Mouse (Mus musculus): Measurements from ENCODE around the gene Frmpd2. TPM values are rescaled to one million over a fixed set of nuclear protein-coding genes. Genes with fewer than 3 reads are reported as not detected.
"Not testable (repeated sequence)": the region's sequence is repeated elsewhere in the genome, so short reads cannot be mapped to it uniquely, and the experiment has no call there.

The Frmpd2 gene
- 0.09 TPM in 1 of 2 replicates, not detected in the other for polyA plus RNA-seq (2016; fragmentation: Nextera tagmentation; extraction: Ambion mirVana)

DNA sequence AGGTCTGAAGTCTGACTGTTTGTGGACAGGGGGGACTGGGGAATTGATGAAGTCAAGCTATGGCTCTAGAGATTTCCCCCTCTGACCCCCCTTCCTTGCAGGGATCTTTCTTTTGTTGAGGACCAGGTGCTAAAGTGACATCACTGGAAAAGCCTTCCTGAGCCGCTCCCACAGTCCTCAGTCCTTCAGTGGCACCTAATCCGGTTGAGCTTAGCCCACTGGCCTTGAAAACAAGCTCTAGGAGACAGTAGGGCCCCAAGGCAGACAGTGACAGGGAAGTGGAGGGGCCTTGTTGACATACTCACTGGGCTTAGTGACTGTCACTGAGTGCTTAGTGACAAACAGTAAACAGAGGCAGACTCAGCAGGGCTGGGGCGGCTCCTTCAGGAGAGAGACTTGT is at the start of gene Frmpd2:
Gene Frmpd2, plus strand, starts transcription at position 366 of the 400 bp plus-strand sequence.
- H3K27ac ChIP-seq (replicated peaks) = no peak within 1 kb of the TSS; the same call in 1 of the 2 replicates
- no peaks in the 10 kb centered on the region for H3K9me3 ChIP-seq
- no peak for DNase-seq (ENCODE audit: low spot score)
- no peaks in the 10 kb centered on the region for H3K27me3 ChIP-seq (replicated peaks; ENCODE audit: low read depth, poor library complexity, severe bottlenecking)
- H3K4me1 ChIP-seq = peaks cover 31% of the 10 kb centered on the region
- WGBS = 25% methylated on average over 3 of the region's 3 CpGs
- H3K36me3 ChIP-seq (replicated peaks) = no peaks in the 10 kb centered on the region
- H3K4me3 ChIP-seq = no peak within 1 kb of the TSS

DNA sequence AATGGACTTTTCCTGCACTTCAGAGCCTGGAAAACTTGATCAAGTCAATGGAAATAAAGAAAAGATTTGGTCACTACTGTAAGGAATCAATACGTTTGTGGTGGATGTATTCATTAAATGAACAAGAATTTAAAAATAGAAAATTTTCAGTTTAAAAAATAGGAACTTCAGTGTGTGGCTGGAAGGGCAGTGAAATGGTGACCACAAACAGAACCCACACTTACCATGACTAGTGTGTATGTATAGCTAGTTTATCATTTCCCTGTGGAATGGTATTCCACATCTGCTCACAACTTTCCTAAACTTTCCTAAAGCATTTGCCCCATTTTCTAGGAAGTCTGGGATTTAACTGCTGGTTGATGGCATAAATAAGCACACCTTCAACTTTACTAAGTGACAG is 48.5 kb upstream of the Frmpd2 start:
- 85% methylated on average over 1 of the region's 1 CpGs for WGBS
- Histone ChIP-seq H3K4me1 (peaks cover 4% of the 10 kb centered on the region), H3K36me3 (replicated peaks) (peaks cover 6% of the 10 kb centered on the region), H3K27ac (replicated peaks) (no peak overlapping the region), H3K4me3 (no peak overlapping the region), H3K27me3 (replicated peaks; ENCODE audit: low read depth, poor library complexity, severe bottlenecking) (no peaks in the 10 kb centered on the region), H3K9me3 (no peaks in the 10 kb centered on the region)
- no peak for DNase-seq (ENCODE audit: low spot score)

DNA sequence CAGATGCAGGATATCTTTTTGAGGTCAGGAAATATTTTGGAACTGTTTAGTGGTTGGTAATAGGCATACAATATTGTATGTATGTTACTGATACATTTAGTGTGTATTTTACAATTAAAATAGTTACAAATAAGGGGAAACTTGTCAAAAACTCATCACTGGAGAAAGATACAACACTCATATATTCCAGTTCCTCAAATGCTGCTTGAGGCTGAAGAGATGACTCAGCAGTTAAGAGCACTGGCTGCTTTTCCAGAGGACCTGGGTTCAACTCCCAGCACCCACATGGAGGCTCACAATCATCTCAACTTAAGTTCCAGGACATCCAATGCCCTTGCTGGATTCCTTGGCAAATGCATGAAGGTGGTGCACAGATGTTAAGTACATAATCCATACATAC is 47.4 kb upstream of the Frmpd2 start:
- Histone ChIP-seq H3K4me3 (no peak overlapping the region), H3K9me3 (no peaks in the 10 kb centered on the region), H3K4me1 (peaks cover 4% of the 10 kb centered on the region), H3K27me3 (replicated peaks; ENCODE audit: low read depth, poor library complexity, severe bottlenecking) (no peaks in the 10 kb centered on the region), H3K36me3 (replicated peaks) (peaks cover 6% of the 10 kb centered on the region), H3K27ac (replicated peaks) (no peak overlapping the region)
- no peak for DNase-seq (ENCODE audit: low spot score)

DNA sequence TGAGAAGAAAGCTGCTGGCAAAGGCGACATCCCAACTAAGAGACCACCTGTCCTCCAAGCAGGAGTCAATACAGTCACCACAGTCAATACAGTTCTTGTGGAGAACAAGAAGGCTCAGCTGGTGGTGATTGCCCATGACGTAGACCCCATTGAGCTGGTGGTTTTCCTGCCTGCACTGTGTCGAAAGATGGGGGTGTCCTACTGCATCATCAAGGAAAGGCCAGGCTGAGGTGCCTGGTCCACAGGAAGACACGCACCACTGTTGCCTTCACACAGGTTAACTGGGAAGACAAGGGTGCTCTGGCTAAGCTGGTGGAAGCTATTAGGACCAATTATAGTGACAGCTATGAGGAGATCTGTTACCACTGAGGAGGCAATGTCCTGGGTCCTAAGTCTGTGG is 39.0 kb upstream of the Frmpd2 start:
- DNase-seq (ENCODE audit: low spot score); H3K27ac ChIP-seq (replicated peaks); H3K4me3 ChIP-seq; H3K4me1 ChIP-seq; H3K27me3 ChIP-seq (replicated peaks; ENCODE audit: low read depth, poor library complexity, severe bottlenecking): not testable (repeated sequence)
- WGBS = 88% methylated on average over 4 of the region's 4 CpGs
- Histone ChIP-seq H3K36me3 (replicated peaks) (peaks cover 27% of the 10 kb centered on the region), H3K9me3 (peaks cover 10% of the 10 kb centered on the region; the same call in 1 of the 2 replicates)

DNA sequence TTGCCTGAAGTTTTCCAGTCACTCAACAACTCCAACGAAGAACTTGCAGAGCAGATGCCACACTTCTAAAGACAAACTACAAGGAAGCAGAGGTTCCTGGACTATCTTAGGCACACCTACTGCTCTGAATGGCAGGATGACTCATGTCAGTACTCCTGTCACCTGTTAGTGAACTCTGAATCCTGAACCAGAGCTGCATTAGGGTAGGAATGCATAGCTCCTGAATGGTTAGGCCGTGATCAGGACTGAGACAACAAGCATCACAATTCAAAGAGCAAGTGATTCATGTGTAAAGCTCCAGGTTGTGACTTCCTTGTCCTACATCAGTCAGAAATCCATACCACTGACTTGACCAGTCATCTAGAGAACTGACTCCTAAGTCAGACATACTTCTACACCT is 27.7 kb upstream of the Frmpd2 start:
- DNase-seq (ENCODE audit: low spot score) = no peak
- H3K9me3 ChIP-seq = no peaks in the 10 kb centered on the region
- peaks cover 15% of the 10 kb centered on the region for H3K4me1 ChIP-seq
- H3K27ac ChIP-seq (replicated peaks) = no peak overlapping the region
- H3K4me3 ChIP-seq = no peak overlapping the region
- H3K36me3 ChIP-seq (replicated peaks) = peaks cover 5% of the 10 kb centered on the region; the same call in 1 of the 2 replicates
- H3K27me3 ChIP-seq (replicated peaks; ENCODE audit: low read depth, poor library complexity, severe bottlenecking) = peaks cover 9% of the 10 kb centered on the region
- 92% methylated on average over 2 of the region's 2 CpGs for WGBS

DNA sequence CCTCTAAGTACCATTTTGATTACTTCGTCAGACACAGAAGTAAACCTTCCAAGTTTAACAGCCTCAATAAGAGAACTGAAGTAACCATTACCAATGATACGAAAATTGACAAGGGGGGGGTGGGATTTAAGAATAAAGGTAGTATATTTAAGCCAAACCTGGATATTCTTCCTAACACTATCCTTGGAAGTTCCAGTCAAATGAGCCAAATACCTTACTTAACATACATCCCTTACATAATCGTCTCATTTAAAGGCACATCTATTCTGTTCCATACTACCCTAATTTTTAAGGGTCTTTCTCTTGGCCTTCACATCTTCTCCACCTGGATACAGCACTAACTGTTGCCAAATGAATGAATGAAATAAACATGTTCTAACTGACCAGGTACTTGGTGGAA is 25.5 kb upstream of the Frmpd2 start:
- peaks cover 26% of the 10 kb centered on the region for H3K27me3 ChIP-seq (replicated peaks; ENCODE audit: low read depth, poor library complexity, severe bottlenecking)
- no peaks in the 10 kb centered on the region for H3K36me3 ChIP-seq (replicated peaks)
- WGBS = 48% methylated on average over 3 of the region's 3 CpGs
- peak overlapping the region; percentile 98 for H3K27ac ChIP-seq (replicated peaks)
- no peak for DNase-seq (ENCODE audit: low spot score)
- H3K4me1 ChIP-seq = peaks cover 15% of the 10 kb centered on the region
- H3K4me3 ChIP-seq = peak overlapping the region; percentile 88
- no peaks in the 10 kb centered on the region for H3K9me3 ChIP-seq

DNA sequence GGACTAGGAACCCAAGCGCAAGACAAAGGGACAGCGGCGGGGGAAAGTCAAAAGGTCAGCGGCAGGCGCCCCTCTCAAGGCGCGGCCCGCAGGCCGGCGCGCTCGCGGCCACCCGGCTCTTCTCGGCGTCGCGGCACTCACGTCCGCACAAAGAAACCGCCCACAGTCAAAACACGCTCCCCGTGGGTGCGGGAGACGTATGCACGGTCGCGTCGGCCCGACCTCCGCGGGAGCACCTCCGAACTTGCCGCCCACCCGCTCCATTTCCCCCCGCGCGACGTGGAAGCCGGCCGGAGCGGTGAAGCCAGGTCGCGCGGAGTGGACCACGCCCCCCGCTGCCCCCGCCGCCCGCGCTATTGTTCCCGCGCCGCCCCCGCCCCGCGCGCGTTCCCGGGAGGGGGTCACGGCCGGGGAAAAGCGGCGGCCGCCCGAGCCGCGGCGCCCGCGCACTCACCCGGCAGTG is 24.9 kb upstream of the Frmpd2 start:
- peak; percentile 63 for DNase-seq (ENCODE audit: low spot score)
- WGBS = under 1% methylated on average over 69 of the region's 72 CpGs
- H3K9me3 ChIP-seq = no peaks in the 10 kb centered on the region
- peaks cover 15% of the 10 kb centered on the region for H3K4me1 ChIP-seq
- H3K27me3 ChIP-seq (replicated peaks; ENCODE audit: low read depth, poor library complexity, severe bottlenecking) = peaks cover 26% of the 10 kb centered on the region
- H3K36me3 ChIP-seq (replicated peaks) = no peaks in the 10 kb centered on the region
- peak overlapping the region; percentile 98 for H3K27ac ChIP-seq (replicated peaks)
- H3K4me3 ChIP-seq = peak overlapping the region; percentile 88

DNA sequence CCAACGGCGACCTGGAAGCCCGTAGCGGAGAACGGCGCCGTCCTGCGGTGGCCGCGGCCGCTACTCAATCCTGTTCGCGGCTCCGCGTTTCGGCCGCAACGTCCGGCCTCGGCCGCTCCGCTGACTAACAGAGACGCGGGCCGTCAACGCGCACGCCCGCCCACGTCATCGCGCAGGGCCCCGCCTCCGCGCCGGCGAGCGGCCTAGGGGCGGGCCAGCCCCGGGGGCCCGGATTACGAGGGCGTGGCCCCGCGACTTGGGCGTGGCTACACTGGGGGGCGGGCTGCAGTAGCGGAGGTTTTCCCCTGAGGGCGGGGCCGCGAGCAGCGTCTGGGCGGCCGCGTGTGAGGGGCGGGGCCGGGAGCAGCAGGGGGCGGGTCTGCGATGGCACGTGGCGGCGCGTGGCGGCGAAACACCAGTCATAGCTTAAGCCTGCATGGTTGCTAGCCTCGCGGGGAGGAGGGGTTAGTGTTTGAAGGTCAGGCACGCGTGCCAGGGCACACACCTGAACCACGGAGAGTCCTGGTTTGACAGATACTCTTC is 24.4 kb upstream of the Frmpd2 start, which contains the start of gene Mapk8:
Gene Mapk8, minus strand, starts transcription at position 132 of the 543 bp plus-strand sequence.
- under 1% methylated on average over 70 of the region's 70 CpGs for WGBS
- no peaks in the 10 kb centered on the region for H3K36me3 ChIP-seq (replicated peaks)
- peaks cover 15% of the 10 kb centered on the region for H3K4me1 ChIP-seq
- peak within 1 kb of the TSS; percentile 88 for H3K4me3 ChIP-seq
- peaks cover 26% of the 10 kb centered on the region for H3K27me3 ChIP-seq (replicated peaks; ENCODE audit: low read depth, poor library complexity, severe bottlenecking)
- peak within 1 kb of the TSS; percentile 98 for H3K27ac ChIP-seq (replicated peaks)
- no peaks in the 10 kb centered on the region for H3K9me3 ChIP-seq
- DNase-seq (ENCODE audit: low spot score) = peak; percentile 99

DNA sequence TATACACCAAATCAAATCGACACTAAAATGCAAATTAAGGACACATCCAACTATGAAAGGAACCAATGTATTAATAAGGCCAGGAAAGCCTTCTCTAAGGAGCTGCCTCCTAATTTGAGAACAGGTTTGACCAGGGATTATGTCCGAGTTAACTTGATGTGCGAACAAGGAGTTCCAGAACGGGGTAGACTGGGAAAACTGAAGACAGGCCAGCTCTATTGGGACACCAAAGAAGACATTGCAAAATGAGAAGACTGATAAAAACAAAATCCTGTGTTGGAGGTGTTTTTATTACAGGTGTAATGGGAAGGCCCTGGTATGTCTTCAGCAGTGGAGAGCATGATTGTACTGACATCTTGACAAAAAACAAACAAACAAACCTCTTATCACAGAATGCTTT is 23.2 kb upstream of the Frmpd2 start:
- WGBS = 79% methylated on average over 4 of the region's 4 CpGs
- H3K4me1 ChIP-seq = peaks cover 15% of the 10 kb centered on the region
- no peak overlapping the region for H3K27ac ChIP-seq (replicated peaks)
- no peaks in the 10 kb centered on the region for H3K9me3 ChIP-seq
- no peak overlapping the region for H3K4me3 ChIP-seq
- peaks cover 26% of the 10 kb centered on the region for H3K27me3 ChIP-seq (replicated peaks; ENCODE audit: low read depth, poor library complexity, severe bottlenecking)
- no peaks in the 10 kb centered on the region for H3K36me3 ChIP-seq (replicated peaks)
- DNase-seq (ENCODE audit: low spot score) = no peak

DNA sequence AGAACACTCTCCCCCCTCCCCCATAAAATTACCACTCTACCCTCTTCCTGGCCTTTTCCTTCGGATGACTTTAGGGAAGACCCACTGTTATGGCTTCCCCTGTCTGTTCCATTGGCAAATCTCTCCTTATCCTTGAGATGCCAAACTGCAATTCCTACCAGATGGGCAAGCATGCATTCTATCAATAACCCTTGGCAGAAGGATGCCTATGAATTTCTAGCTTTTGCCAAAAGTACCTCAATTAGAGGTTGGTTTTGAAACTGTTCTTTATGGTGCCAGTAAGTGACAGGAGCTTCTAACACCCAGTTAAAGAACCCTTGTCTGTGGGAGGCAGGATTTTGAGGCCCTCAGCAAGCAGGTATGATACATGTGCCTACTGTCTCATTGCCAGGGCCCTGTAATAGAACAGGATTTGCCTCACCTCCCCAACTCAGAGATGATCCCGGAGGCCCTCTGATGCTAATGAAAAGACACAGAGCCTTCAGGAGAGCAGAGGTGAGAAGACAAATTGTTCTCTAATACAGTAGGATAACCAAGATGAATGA is 22.1 kb upstream of the Frmpd2 start:
- H3K4me1 ChIP-seq = peaks cover 15% of the 10 kb centered on the region
- 91% methylated on average over 2 of the region's 2 CpGs for WGBS
- no peak overlapping the region for H3K27ac ChIP-seq (replicated peaks)
- no peaks in the 10 kb centered on the region for H3K9me3 ChIP-seq
- no peak for DNase-seq (ENCODE audit: low spot score)
- no peaks in the 10 kb centered on the region for H3K36me3 ChIP-seq (replicated peaks)
- peaks cover 26% of the 10 kb centered on the region for H3K27me3 ChIP-seq (replicated peaks; ENCODE audit: low read depth, poor library complexity, severe bottlenecking)
- H3K4me3 ChIP-seq = no peak overlapping the region

DNA sequence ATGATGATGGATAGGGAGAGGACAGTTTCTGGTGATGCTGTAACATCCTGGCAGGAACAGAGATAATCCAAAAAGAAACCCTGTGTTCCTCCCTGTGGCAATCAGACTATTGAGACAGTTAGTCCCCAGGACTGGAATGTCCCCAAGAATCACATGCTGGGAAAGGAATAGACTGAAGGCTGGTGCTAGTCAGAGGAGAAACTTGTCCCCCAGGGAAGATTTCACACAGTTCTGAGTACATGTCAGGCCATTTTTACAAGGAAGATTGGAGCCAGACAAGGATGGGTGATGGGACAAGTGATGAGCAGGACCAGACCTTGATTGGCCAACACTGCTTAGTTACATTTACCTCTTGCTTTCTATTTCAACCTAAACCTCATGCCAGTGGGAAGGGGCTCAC is 21.2 kb upstream of the Frmpd2 start:
- Histone ChIP-seq H3K27me3 (replicated peaks; ENCODE audit: low read depth, poor library complexity, severe bottlenecking) (peaks cover 26% of the 10 kb centered on the region), H3K27ac (replicated peaks) (no peak overlapping the region), H3K36me3 (replicated peaks) (no peaks in the 10 kb centered on the region), H3K4me1 (peaks cover 12% of the 10 kb centered on the region), H3K9me3 (no peaks in the 10 kb centered on the region), H3K4me3 (no peak overlapping the region)
- DNase-seq (ENCODE audit: low spot score) = no peak

DNA sequence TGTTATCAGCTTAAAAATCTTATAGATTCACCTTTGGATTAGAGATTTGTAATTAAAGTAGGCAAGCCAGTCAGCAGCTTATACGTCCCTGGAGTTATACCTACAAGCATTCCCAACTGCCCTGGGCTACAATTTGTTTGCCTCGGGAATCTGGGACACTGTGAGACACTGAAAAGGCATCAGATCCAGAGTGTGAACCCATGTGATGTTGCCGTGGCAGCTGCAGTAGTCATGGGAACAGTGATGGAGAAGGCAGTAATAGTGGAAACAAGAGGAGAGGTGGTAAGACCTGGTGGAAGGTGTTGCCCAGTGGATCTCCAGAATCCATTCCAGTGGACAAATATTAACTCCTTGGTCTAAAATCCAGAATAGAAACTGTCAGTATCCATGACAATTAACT is 7.8 kb upstream of the Frmpd2 start:
- no peaks in the 10 kb centered on the region for H3K27me3 ChIP-seq (replicated peaks; ENCODE audit: low read depth, poor library complexity, severe bottlenecking)
- no peak overlapping the region for H3K4me3 ChIP-seq
- no peak overlapping the region for H3K27ac ChIP-seq (replicated peaks)
- no peaks in the 10 kb centered on the region for H3K36me3 ChIP-seq (replicated peaks)
- no peaks in the 10 kb centered on the region for H3K9me3 ChIP-seq
- 70% methylated on average over 3 of the region's 3 CpGs for WGBS
- H3K4me1 ChIP-seq = peaks cover 17% of the 10 kb centered on the region
- no peak for DNase-seq (ENCODE audit: low spot score)

DNA sequence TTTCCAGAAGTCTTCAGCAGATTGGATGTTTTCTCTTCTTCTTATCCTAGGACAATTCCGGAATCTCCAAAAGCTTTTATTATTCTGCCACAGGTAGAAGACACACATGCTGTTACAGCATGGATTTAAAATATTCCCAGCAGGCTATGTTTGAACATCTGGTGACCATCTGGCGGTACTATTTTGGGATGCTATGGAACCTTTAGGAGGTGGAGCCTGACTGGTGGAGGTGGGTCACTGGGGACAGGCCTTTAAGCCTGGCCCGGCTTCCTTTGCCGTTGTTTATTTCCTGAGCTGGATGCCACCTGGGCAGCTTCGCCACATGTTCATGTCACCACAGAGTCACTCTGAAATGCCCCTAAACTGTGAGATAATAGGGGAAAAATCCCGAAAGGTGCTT is 3.7 kb upstream of the Frmpd2 start:
- 39% methylated on average over 6 of the region's 6 CpGs for WGBS
- peak; percentile 63 for DNase-seq (ENCODE audit: low spot score)

More for the DNA sequence above, 3.7 kb upstream of the Frmpd2 start:
- H3K27me3 ChIP-seq (replicated peaks; ENCODE audit: low read depth, poor library complexity, severe bottlenecking) = no peaks in the 10 kb centered on the region
- no peaks in the 10 kb centered on the region for H3K9me3 ChIP-seq
- no peak overlapping the region for H3K4me3 ChIP-seq
- no peak overlapping the region for H3K27ac ChIP-seq (replicated peaks)
- H3K36me3 ChIP-seq (replicated peaks) = no peaks in the 10 kb centered on the region
- peaks cover 25% of the 10 kb centered on the region for H3K4me1 ChIP-seq
